Mouse (Mus musculus) telencephalon, adult 2 months (tissue): ENCODE measurements around the gene Elavl4.
A peak's percentile ranks its signal among the peaks of the same experiment; 100 is the strongest.

Experiments used
- DNase-seq: peaks from one replicate; pipeline ENCODE4 v3.0.0-alpha.2; 2011; ENCODE audit warnings: low read depth, low spot score

Elavl4 gene

DNA sequence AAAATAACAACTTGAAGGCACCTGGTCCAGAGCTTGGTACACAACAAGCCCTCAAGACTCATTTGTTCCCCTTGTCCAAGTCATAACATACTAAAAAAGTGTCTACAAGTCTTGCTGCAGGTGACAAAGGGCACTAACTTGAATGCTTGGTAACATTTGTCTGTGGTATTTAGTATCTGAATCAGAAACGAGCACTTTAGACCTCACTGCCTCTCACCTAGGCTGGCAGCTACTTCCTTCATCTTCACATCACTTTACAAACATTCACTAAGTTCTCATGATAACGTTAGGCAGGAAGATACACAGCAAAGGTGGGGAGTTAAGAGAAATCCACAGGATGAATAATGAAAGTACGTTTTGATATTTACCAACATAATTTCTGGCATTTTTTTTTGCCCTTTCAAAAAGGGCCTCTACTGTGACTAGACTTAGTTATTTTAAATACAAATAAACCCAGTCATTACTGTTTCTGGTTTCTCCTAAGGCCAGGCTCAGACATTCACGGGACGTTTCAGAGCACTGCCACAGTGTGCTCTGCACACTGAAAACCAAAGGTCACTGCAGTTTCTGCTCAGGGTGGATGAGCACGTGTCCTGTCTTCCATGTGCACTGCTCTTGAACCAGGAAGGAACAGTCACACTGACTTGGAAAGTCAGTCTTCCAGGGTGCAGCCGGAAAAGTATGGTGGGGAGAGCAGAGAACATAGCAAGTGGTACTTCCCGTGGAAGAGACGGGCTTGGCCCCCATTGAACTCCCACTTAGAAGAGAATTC lies 84.7 kb downstream of the Elavl4 start:
- DNase-seq, result no peak

DNA sequence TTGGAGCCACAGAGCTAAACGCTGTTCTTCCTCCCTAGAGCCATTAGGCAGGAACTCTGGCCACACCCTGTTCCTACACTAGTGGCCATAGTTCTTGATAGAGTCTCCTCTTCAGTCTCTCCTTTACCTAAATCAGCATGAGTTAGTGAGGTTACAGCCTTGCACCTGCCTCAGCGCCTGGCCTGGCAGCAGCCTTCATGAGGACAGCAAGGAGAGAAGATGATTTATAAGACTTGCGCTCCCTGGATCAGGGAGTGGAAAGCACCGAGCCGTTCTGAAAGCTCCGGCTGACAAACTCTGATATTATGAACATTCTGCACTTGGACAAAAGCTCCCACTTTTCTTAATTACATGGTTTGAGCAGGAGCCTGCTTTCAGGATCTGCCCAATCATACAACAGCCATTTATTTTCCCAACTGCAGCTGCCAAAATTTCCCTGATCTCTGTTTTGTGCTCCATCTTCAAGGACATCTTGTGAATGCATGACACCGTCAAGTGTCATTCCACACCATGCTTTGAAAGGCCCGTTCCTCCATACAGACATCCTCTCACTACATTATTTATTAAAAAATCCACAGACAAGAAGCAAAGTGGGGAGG lies 87.3 kb downstream of the Elavl4 start:
- DNase-seq, result no peak

DNA sequence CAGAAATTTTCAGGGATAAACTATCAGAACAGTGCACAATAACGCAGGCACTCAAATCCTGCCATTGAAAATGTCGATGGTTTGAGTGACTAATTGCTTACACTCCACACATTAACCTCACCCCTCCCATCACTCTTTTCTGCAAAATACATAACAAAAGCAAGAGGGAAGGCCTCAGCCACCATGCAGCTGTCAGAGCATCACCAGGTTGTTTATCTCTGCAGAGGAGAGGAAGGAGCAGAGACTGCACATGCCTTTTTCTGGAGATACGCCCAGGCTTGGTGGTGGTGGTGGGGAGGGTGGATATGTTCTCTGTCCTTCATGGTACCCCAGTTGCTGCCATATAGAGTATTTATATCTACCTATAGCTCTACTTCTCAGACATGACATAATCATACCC lies 94.3 kb downstream of the Elavl4 start:
- no peak for DNase-seq

DNA sequence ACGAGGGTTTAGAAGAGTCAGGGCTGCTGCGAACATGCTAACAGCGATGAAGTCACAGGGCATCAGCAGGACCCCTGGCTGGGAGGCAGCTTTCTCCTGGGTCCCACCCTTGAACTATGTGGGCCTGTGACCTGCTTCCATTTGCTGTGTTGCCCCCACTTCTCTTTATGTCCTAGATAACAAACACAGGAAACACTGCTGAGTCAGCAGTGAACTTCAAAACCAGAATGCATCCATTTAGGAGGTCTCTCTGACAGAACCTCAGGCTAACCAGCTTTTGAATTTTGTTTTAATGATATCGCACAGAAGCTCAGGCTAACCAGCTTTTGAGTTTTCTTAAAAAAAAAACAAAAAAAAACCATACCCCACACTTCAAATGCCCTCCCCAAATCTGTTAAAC lies 96.1 kb downstream of the Elavl4 start:
- no peak for DNase-seq

DNA sequence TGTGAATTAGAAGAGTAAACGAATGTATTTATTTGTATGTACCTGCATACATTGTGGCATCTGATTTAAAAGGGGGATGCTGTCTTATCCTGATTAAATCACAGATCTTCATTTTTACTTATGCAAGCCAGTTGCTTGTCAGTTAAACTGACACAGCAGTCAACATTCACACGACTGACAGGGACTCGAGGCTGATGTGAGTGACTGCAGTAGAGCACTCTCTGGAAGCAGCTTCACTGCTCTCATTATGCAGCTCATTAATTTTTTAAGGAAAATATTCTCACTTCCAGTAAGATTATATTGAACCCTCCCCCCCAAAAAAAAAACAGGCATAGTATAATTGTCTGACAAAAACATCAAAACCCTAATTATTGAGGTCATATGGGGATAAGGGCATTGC lies 101.7 kb downstream of the Elavl4 start:
- DNase-seq, result no peak

DNA sequence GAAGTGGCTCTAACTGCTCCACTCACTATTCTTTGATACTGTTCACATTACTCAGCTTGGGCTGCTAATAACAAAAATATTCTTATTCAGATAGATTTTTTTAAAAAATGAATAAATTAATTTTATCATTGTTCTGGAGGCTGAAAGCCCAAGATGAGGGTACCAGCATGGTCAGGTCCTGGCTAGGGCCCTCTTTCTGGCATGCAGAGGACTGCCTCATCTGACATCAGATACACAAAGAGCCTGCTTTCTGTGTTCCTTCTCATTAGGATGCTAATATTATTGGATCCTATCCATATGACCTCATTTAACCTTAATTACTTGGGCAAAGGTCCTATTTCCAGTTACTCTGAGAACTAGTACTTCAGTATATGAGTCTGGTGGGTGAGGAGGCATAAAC lies 108.8 kb downstream of the Elavl4 start:
- no peak for DNase-seq

DNA sequence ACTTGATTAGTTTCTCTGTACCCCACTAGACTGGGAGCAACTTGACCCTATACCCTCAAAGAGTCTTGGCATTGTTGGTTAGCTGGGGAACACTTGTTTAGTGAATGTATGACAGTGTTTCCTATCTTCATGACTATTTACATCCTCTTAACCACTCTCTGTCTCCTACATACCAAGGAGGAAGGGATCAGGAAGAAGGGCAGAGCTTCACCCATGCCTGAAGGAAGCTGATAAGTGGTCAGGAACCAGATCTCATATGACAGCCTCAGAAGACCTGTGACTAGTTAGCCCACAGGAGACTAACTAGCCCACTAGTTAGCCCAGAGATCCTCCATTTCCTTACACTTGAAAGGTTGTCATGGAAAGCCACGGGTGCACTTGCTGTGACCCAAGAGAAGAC lies 117.2 kb downstream of the Elavl4 start:
- DNase-seq, result no peak

DNA sequence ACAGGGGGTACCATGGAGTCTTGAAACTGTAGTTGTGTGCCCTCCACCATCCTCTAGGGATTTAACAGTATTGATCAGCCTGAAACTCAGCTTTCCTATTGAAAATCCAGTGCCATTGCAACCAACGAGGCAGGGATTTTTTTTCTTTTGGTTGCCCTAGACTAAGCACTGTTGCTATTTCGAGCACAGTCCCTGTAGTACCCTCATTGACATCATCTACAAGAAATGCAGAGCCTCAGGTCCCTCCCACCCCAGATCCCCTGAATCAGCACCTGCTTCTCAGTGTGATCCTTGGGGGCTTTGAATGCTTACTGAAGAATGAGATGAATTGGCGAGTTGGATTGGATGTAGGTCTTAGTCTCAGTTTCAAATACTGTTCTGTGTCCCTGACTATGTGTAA lies 119.4 kb downstream of the Elavl4 start:
- no peak for DNase-seq

DNA sequence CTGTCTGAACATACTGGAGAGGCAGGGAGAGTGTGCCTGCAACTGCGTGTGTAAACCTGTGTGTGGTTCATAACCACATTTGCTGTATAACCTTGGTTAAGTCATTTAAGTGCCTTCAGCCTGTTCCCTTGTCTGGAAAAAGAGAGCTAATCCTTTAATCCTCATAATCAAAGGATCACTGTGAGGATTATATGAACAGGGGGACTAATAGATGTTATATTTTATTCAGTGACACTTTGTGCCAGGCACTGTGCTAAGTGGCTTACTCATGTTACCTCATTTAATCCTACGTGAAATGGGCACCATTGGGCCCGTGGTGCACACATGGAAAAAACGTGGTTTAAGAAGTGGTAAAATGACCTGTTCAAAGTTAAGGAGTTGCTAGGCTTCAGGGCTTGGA lies 119.9 kb downstream of the Elavl4 start:
- no peak for DNase-seq

DNA sequence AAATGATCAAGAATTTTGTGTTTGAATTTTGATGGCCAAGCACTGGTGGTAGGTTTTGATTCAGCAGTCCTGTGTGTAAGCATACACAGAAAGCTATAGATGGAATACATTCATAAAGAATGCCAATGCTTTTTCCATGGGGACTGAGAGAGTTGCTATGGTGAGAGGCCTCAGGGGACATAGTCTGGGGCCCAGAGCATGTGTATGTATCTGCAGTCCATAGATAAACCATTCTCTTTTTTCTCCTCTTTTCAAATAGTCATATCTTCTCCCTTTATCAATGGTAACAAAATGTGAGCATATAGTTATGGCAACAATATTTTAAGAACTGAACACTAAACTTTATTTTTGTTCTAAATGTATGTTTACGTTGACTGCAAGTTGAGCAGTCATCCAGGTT lies 122.1 kb downstream of the Elavl4 start:
- no peak for DNase-seq

DNA sequence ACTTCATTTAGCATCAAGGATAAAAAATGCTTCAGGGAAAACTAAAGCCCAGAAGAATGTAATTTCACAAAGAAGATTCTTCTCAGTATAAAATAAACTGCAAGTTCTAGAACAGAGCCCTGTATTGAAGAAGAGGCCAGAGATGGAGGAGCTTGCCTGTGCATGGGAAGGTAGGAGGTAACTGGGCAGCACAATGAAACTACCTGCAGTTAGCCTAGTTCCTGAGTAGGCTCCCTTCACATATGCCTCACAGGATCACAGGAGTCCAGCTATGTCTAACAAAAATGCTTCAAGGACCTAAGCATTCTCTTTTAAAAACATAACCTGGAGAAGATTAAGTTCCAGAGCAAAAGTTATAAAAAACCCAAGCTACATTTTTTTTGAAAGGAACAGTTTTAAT lies 122.5 kb downstream of the Elavl4 start:
- no peak for DNase-seq

DNA sequence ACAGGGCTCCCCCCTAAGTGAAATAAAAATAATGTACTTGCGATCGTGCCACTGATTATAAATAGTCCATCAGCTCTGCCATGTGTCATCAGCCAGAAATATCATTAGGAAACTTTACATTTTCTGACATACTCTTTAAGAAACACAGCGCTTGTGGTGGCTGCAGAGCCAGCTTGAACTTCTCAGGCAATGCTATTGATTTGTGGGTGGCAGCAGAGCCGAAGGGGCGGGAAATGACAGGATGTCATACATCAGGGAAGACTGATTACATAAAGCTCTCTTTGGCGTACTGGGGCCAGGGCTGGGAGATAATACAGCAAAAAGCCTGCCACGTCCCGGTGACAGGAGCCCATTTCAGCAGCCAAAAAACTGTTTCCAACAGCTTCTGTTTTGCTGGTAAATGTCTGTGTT lies 124.1 kb downstream of the Elavl4 start:
- DNase-seq, result peak; percentile 70

DNA sequence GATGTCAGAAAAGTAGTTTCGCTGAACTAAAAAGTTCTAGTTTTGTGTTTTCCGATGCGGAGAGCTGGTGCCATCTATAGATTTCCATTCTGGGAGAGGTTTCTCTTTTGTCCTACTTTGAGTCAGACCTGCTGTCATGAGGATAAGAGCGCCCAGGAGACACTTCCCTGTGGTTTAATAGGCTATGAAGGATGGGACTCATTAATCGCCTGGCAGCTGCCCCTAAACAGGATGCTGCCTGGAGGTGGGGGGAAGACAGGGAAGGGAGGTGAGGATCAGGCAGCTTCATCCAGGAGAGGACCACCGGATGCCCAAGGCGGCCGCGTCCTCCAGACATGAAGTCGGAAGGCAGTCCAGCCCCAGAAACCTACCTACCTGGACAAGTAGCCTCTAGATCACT lies 126.2 kb downstream of the Elavl4 start:
- DNase-seq, result no peak

DNA sequence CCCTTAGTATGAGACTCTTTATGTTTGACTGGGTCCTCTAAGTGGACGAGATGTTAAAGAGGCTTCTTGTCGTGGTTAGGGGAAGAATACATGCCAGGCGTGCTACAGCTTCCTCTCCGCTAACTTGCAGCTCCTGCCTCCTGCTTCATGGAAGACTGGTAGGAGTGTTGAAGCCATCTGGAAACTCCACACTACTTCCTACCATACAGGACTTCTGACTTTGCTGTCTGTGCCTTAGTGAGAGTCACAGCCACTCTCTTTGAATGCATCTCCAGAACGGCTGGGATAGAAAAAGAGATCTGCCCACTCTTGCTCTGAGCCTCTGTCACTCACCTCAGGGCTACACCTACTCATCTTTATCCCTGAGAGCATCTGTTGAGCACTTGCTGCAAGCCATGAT lies 132.9 kb downstream of the Elavl4 start:
- DNase-seq, result peak; percentile 84

DNA sequence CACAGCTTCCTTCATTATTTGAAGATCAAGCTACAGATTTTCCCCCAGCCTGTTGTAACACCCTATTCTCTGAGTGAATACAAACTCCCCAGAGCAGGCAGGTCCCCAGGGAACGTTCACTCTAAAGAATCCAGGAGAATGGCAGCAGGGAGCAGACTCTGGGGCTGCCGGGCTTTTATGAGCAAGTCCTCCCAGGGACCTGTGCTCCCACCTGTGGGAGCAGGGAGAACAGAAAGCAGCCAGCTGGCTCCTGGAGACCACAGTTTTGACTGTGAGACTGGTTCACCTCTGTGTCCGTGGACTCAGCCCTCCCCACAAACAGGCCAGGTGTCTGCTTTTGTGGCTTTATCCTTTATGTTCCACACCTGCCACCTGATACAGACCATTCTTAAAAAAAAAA lies 134.2 kb downstream of the Elavl4 start:
- DNase-seq, result no peak

DNA sequence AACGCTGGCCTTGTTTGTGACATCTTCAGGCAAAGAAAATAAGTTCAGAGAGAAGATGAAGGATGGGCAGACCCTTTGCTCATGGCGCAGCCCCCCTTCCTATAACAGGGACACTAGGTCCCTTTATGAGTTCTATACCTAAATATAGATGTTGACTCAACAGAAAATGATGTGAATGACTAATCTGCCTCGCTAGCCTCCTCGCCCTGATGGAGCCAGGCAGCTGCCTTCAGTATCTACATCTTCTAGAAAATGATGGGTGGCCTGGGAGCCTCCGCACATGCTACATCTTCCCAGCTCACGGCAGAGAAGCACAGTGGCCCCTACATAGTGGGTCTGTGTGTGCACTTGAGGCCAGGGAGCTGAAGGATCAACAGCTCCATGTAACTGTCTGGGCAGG lies 137.2 kb downstream of the Elavl4 start:
- no peak for DNase-seq

DNA sequence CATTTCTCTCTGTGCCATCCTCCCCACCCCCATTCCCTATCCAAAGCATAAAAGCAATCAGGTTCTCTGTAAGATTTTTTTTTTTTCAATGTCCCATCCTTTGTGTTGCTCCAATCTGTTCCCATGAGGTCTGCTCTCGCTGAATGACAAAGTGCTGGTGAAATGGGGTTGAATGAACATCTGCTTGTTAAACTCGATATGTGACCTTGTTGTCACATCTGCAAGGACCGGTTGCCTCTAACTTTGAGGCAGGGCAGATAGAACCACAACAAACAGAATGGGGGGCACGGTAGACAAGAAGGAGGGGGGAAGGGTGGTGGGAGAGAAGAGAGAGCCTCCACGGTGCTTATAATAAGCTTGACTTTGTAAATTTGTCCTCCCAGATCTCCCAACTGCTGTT lies 138.0 kb downstream of the Elavl4 start:
- DNase-seq, result no peak

DNA sequence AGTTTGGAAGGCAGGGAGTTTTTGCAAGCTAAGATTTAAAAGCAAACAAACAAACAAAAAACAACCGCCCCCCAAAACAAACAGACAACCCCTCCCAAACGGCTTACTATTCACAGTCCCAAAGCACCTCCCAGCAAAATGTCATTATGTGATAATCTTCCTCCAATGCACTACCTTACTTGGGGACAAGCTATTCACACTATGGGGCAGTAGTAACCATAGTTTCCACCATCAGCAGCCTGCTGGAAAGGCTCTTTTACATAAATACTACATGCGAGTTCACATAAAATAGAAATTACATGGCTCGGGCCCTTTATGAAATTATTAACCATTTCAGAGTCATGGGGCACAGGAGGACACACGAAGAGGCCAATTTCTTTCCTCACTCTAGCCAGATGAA lies 141.5 kb downstream of the Elavl4 start:
- no peak for DNase-seq

DNA sequence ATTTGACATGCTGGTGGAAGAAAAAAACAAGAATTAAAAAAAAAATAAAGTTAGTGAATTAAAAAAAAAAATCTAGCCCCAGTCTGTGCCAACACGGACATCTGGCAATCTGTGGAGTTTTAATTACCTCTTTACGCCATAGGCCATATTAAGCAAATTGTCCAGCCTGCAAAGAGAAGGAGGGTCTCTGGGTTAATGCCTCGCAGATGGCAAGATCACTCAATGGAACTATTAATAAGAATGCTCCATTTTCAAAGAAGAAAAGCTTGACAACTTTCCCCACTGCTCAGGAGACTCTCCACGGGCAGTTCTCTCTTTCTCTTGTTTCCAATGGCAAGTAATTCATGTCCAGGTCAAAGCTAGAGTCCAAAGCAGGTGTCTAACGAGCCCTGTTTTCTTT lies 142.1 kb downstream of the Elavl4 start:
- no peak for DNase-seq

DNA sequence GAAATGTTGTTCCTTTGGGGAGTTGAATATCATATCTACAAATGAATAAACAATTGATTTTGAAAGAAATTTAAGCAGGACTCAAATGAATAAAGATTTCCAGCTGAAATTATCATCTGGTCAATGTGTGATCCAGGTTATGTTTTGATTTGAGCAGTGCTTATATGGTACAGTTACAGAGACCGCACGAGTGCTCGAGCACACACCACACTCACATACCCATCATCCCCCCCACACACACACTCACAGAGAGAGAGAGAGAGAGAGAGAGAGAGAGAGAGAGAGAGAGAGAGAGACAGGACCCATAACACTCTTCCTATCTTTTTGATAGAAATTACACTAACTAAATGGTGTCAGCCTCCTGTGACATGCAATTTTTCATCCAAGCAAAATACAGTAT lies 150.0 kb downstream of the Elavl4 start:
- no peak for DNase-seq

DNA sequence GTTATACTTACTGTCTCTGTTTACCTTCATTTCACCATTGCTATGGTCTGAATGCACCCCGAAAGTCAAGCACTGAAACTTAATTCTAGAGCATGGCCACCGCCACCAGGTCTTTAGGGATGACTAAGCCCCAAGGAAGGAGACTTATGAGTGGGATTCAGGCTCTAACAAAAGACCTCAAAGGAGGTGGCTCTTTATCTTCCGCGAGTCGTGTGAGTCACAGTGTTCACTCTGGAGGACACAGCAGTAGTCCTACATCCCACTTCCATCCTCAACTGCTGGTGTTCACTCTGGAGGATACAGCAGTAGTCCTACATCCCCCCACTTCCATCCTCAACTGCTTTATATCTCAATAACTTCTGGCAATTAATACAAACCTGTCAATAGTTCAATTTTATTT lies 151.8 kb downstream of the Elavl4 start:
- peak; percentile 41 for DNase-seq

DNA sequence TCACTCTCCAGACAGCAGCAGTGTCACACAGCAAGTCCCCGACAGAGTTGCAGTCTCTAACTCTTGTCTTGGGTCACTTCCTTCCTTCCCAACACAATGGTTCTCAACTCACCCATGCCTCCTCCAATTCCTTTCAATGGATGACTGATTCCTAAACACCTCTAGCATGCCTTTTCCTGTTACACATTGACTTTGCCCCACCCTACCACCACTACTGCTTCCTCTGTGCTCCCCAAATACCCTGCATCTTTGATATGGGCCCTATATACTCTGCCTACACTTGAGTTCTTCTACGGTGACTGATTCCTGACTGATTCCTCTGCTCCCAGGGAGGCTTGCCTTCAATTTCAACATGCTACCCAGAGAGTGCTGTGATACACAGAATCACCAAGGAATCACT lies 153.1 kb downstream of the Elavl4 start:
- no peak for DNase-seq

DNA sequence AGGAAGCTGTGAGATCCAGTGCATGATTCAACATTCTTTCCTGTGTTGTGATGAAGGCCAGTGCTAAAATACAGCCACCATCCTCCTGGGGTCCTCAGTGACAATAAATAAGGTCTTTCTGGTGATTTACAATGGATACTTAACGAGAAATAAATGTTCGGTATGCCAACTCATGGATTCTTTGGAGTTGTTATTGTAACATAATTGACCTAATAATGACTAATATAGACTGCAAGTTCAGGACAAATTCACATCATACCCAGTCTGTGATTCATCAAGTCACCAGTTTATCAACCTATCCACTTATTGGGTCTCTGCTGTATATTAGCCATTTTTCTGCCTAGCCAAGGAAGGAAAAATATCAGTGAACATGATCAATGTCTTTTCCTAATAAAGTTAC lies 174.4 kb downstream of the Elavl4 start:
- no peak for DNase-seq

DNA sequence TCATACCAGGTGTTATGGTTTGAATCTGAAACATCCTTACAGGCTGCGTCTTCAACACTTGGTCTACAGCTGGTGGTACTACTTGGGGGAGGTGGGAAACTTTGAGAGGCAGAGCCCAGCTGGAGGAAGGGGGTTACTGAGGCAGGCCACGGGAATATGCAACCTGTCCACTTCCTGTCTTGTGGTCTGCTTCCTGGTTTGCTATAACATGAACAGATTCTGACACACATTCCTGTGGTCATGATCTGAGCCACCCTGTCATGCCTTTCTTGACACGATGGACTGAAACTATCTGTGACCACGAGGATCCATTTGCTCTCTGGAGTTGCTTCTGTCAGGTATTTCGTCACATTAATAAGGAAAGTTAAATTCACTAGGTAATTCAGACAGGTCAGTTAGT lies 179.7 kb downstream of the Elavl4 start:
- no peak for DNase-seq
